Mouse (Mus musculus): ENCODE results near the gene Pakap. TPM values are rescaled to one million over a fixed set of nuclear protein-coding genes. Genes with fewer than 3 reads are reported as not detected.
A peak's percentile ranks its signal among the peaks of the same experiment; 100 is the strongest.

Pakap gene
- polyA plus RNA-seq, 1 experiment = 6.3 TPM

GRCm38 (mm10) chr4:57694356-57695136, 126.6 kb downstream of the Pakap start:
- TF ChIP-seq POLR2A (IDR thresholded peaks at IDR 0.05; ENCODE audit: borderline replicate concordance, insufficient read depth, low read length) (no peak), CTCF (IDR thresholded peaks at IDR 0.05; ENCODE audit: borderline replicate concordance, insufficient read depth, low read depth, low read length) (no peak)
- Histone ChIP-seq H3K4me3 (replicated peaks; ENCODE audit: insufficient read depth, low read depth, low read length) (no peak overlapping the region), H3K4me1 (ENCODE audit: control insufficient read depth, insufficient read depth, low read length) (no peaks in the 10 kb centered on the region), H3K27me3 (ENCODE audit: control insufficient read depth, insufficient read depth, low read length) (no peaks in the 10 kb centered on the region), H3K27ac (ENCODE audit: insufficient read depth, low read length) (no peak overlapping the region)
- DNase-seq = no peak
- WGBS = 86% methylated on average over 5 of the region's 5 CpGs

GRCm38 (mm10) chr4:57696955-57697354, 129.0 kb downstream of the Pakap start:
- Histone ChIP-seq H3K27ac (ENCODE audit: insufficient read depth, low read length) (no peak overlapping the region), H3K4me1 (ENCODE audit: control insufficient read depth, insufficient read depth, low read length) (no peaks in the 10 kb centered on the region; the same call in 1 of the 2 replicates), H3K4me3 (replicated peaks; ENCODE audit: insufficient read depth, low read depth, low read length) (no peak overlapping the region), H3K27me3 (ENCODE audit: control insufficient read depth, insufficient read depth, low read length) (no peaks in the 10 kb centered on the region)
- DNase-seq = no peak
- 98% methylated on average over 11 of the region's 11 CpGs for WGBS
- TF ChIP-seq POLR2A (IDR thresholded peaks at IDR 0.05; ENCODE audit: borderline replicate concordance, insufficient read depth, low read length) = no peak
- TF ChIP-seq CTCF (IDR thresholded peaks at IDR 0.05; ENCODE audit: borderline replicate concordance, insufficient read depth, low read depth, low read length) = no peak

- Histone ChIP-seq H3K4me1 (ENCODE audit: control insufficient read depth, insufficient read depth, low read length) (no peaks in the 10 kb centered on the region; the same call in 1 of the 2 replicates), H3K27ac (ENCODE audit: insufficient read depth, low read length) (no peak overlapping the region; the same call in 1 of the 2 replicates), H3K4me3 (replicated peaks; ENCODE audit: insufficient read depth, low read depth, low read length) (no peak overlapping the region), H3K27me3 (ENCODE audit: control insufficient read depth, insufficient read depth, low read length) (no peaks in the 10 kb centered on the region)
- TF ChIP-seq POLR2A (IDR thresholded peaks at IDR 0.05; ENCODE audit: borderline replicate concordance, insufficient read depth, low read length) (no peak), CTCF (IDR thresholded peaks at IDR 0.05; ENCODE audit: borderline replicate concordance, insufficient read depth, low read depth, low read length) (no peak)
- WGBS = 63% methylated on average over 12 of the region's 12 CpGs
- DNase-seq = no peak
These were observed 130.1 kb downstream of the Pakap start for GRCm38 (mm10) chr4:57697918-57698611.

GRCm38 (mm10) chr4:57701576-57701975, 133.6 kb downstream of the Pakap start:
- no peaks in the 10 kb centered on the region; the same call in 1 of the 2 replicates for H3K4me1 ChIP-seq (ENCODE audit: control insufficient read depth, insufficient read depth, low read length)
- peak in 1 of 2 experiments; percentile 27 for DNase-seq
- no peak overlapping the region for H3K4me3 ChIP-seq (replicated peaks; ENCODE audit: insufficient read depth, low read depth, low read length)
- TF ChIP-seq CTCF (IDR thresholded peaks at IDR 0.05; ENCODE audit: borderline replicate concordance, insufficient read depth, low read depth, low read length) (no peak), POLR2A (IDR thresholded peaks at IDR 0.05; ENCODE audit: borderline replicate concordance, insufficient read depth, low read length) (no peak)
- 35% methylated on average over 5 of the region's 5 CpGs for WGBS
- H3K27ac ChIP-seq (ENCODE audit: insufficient read depth, low read length) = no peak overlapping the region
- H3K27me3 ChIP-seq (ENCODE audit: control insufficient read depth, insufficient read depth, low read length) = no peaks in the 10 kb centered on the region

GRCm38 (mm10) chr4:57703574-57704470, 135.8 kb downstream of the Pakap start:
- WGBS = 67% methylated on average over 11 of the region's 11 CpGs
- no peak overlapping the region for H3K4me3 ChIP-seq (replicated peaks; ENCODE audit: insufficient read depth, low read depth, low read length)
- H3K4me1 ChIP-seq (ENCODE audit: control insufficient read depth, insufficient read depth, low read length) = no peaks in the 10 kb centered on the region; the same call in 1 of the 2 replicates
- no peak for TF ChIP-seq POLR2A (IDR thresholded peaks at IDR 0.05; ENCODE audit: borderline replicate concordance, insufficient read depth, low read length)
- TF ChIP-seq CTCF (IDR thresholded peaks at IDR 0.05; ENCODE audit: borderline replicate concordance, insufficient read depth, low read depth, low read length) = no peak
- no peak for DNase-seq
- H3K27ac ChIP-seq (ENCODE audit: insufficient read depth, low read length) = no peak overlapping the region
- no peaks in the 10 kb centered on the region for H3K27me3 ChIP-seq (ENCODE audit: control insufficient read depth, insufficient read depth, low read length)

GRCm38 (mm10) chr4:57704575-57704974, 136.6 kb downstream of the Pakap start:
- Histone ChIP-seq H3K4me3 (replicated peaks; ENCODE audit: insufficient read depth, low read depth, low read length) (no peak overlapping the region), H3K27ac (ENCODE audit: insufficient read depth, low read length) (no peak overlapping the region), H3K4me1 (ENCODE audit: control insufficient read depth, insufficient read depth, low read length) (no peaks in the 10 kb centered on the region; the same call in 1 of the 2 replicates), H3K27me3 (ENCODE audit: control insufficient read depth, insufficient read depth, low read length) (no peaks in the 10 kb centered on the region)
- 96% methylated on average over 7 of the region's 7 CpGs for WGBS
- TF ChIP-seq CTCF (IDR thresholded peaks at IDR 0.05; ENCODE audit: borderline replicate concordance, insufficient read depth, low read depth, low read length) (no peak), POLR2A (IDR thresholded peaks at IDR 0.05; ENCODE audit: borderline replicate concordance, insufficient read depth, low read length) (no peak)
- no peak for DNase-seq

- DNase-seq = no peak
- Histone ChIP-seq H3K4me1 (ENCODE audit: control insufficient read depth, insufficient read depth, low read length) (no peaks in the 10 kb centered on the region), H3K4me3 (replicated peaks; ENCODE audit: insufficient read depth, low read depth, low read length) (no peak overlapping the region), H3K27ac (ENCODE audit: insufficient read depth, low read length) (no peak overlapping the region), H3K27me3 (ENCODE audit: control insufficient read depth, insufficient read depth, low read length) (no peaks in the 10 kb centered on the region)
- TF ChIP-seq CTCF (IDR thresholded peaks at IDR 0.05; ENCODE audit: borderline replicate concordance, insufficient read depth, low read depth, low read length) (no peak), POLR2A (IDR thresholded peaks at IDR 0.05; ENCODE audit: borderline replicate concordance, insufficient read depth, low read length) (no peak)
These were observed 147.9 kb downstream of the Pakap start for GRCm38 (mm10) chr4:57715849-57716248.

Measured in cerebellum, adult 2 months (tissue).